Mouse (Mus musculus): ENCODE measurements at regions not wholly inside any gene's neighbourhood (a gene's known extent, or its start where the extent isn't known, plus 50 kb on each side); places are given as distances from the start of the nearest gene placed in this dataset.

- peak; percentile 71 for DNase-seq (ENCODE audit: low read depth)
These were observed 107.0 kb upstream of the Pdzrn3 start for GRCm38 (mm10) chr6:101484526-101485287.

- DNase-seq (ENCODE audit: low read depth): peak; percentile 53
These were observed 105.2 kb upstream of the Pdzrn3 start for GRCm38 (mm10) chr6:101482635-101483465.

- no peak for DNase-seq (ENCODE audit: low read depth)
These were observed 96.3 kb upstream of the Pdzrn3 start for GRCm38 (mm10) chr6:101473956-101474355.

- peak; percentile 48 for DNase-seq (ENCODE audit: low read depth)
These were observed 95.7 kb upstream of the Pdzrn3 start for GRCm38 (mm10) chr6:101473257-101473925.

- no peak for DNase-seq (ENCODE audit: low read depth)
These were observed 87.2 kb upstream of the Pdzrn3 start for GRCm38 (mm10) chr6:101464910-101465309.

- DNase-seq (ENCODE audit: low read depth): peak; percentile 12
These were observed 86.2 kb upstream of the Pdzrn3 start for GRCm38 (mm10) chr6:101463812-101464320.

GRCm38 (mm10) chr6:101446720-101447119 is 69.0 kb upstream of the Pdzrn3 start:
- DNase-seq (ENCODE audit: low read depth): no peak

GRCm38 (mm10) chr6:101446316-101446715 is 68.6 kb upstream of the Pdzrn3 start:
- DNase-seq (ENCODE audit: low read depth): no peak

GRCm38 (mm10) chr6:101432769-101433168 is 55.1 kb upstream of the Pdzrn3 start:
- DNase-seq (ENCODE audit: low read depth): no peak

GRCm38 (mm10) chr6:101429634-101430033 is 51.9 kb upstream of the Pdzrn3 start:
- DNase-seq (ENCODE audit: low read depth): no peak
